Mouse (Mus musculus) cerebellum, postnatal 25 days (tissue): ENCODE measurements around the gene Cd109.
A peak's percentile ranks its signal among the peaks of the same experiment; 100 is the strongest.

ENCODE experiments used
- DNase-seq, 2 experiments: peaks; one replicate each; pipeline ENCODE4 v3.0.0; 2021; ENCODE audit warnings: mixed read lengths in 2 of 2

Cd109 gene

GRCm38 (mm10) chr9:78646008-78646777 lies 30.8 kb downstream of the Cd109 start:
- DNase-seq, result peak; percentile 28 to 77

- DNase-seq, result no peak
Measured at GRCm38 (mm10) chr9:78648641-78649040, 33.3 kb downstream of the Cd109 start.

- DNase-seq, result no peak
Measured at GRCm38 (mm10) chr9:78649398-78649797, 34.1 kb downstream of the Cd109 start.

GRCm38 (mm10) chr9:78657564-78657963 lies 42.2 kb downstream of the Cd109 start:
- no peak for DNase-seq

- no peak for DNase-seq
Measured at GRCm38 (mm10) chr9:78671446-78671985, 56.2 kb downstream of the Cd109 start.

GRCm38 (mm10) chr9:78700691-78701090 lies 85.3 kb downstream of the Cd109 start:
- DNase-seq, result peak; percentile 72 to 83

GRCm38 (mm10) chr9:78702509-78703239 lies 87.3 kb downstream of the Cd109 start:
- DNase-seq, result no peak

GRCm38 (mm10) chr9:78720888-78721798 lies 105.8 kb downstream of the Cd109 start:
- DNase-seq, result no peak

GRCm38 (mm10) chr9:78731931-78732330 lies 116.6 kb downstream of the Cd109 start:
- DNase-seq, result no peak

GRCm38 (mm10) chr9:78735519-78735918 lies 120.2 kb downstream of the Cd109 start:
- DNase-seq, result no peak

GRCm38 (mm10) chr9:78742012-78742411 lies 126.7 kb downstream of the Cd109 start:
- no peak for DNase-seq

GRCm38 (mm10) chr9:78750246-78750645 lies 134.9 kb downstream of the Cd109 start:
- peak in 1 of 2 experiments; percentile 11 for DNase-seq
